Mouse (Mus musculus): ENCODE measurements around the gene Lzts3. TPM values are rescaled to one million over a fixed set of nuclear protein-coding genes. Genes with fewer than 3 reads are reported as not detected.
"Not testable (repeated sequence)": the region's sequence is repeated elsewhere in the genome, so short reads cannot be mapped to it uniquely, and the experiment has no call there.

Gene Lzts3
- polyA plus RNA-seq (2012; rRNA removed), result 5.9 and 6.2 TPM in 2 replicates

- DNase-seq (ENCODE audit: low spot score), result peak; percentile 88
Measured at GRCm38 (mm10) chr2:130642684-130643369, at the start of gene Lzts3. Lzts3 (minus strand) TSS chr2:130642803.

- DNase-seq (ENCODE audit: low spot score), result no peak
Measured at GRCm38 (mm10) chr2:130689011-130689410, 46.4 kb upstream of the Lzts3 start.

- no peak for DNase-seq (ENCODE audit: low spot score)
Measured at GRCm38 (mm10) chr2:130685426-130685825, 42.8 kb upstream of the Lzts3 start.

- no peak for DNase-seq (ENCODE audit: low spot score)
Measured at GRCm38 (mm10) chr2:130681531-130681930, 38.9 kb upstream of the Lzts3 start.

GRCm38 (mm10) chr2:130679899-130680298, 37.3 kb upstream of the Lzts3 start:
- no peak for DNase-seq (ENCODE audit: low spot score)

GRCm38 (mm10) chr2:130679154-130679553, 36.6 kb upstream of the Lzts3 start:
- no peak for DNase-seq (ENCODE audit: low spot score)

GRCm38 (mm10) chr2:130677211-130677610, 34.6 kb upstream of the Lzts3 start:
- DNase-seq (ENCODE audit: low spot score), result no peak

- DNase-seq (ENCODE audit: low spot score), result peak; percentile 67
Measured at GRCm38 (mm10) chr2:130667559-130667958, 25.0 kb upstream of the Lzts3 start, which contains the start of gene Itpa. Itpa (plus strand) TSS chr2:130667610.

GRCm38 (mm10) chr2:130664102-130664701, 21.6 kb upstream of the Lzts3 start, which contains the start of gene Ddrgk1:
Ddrgk1 (minus strand) TSS chr2:130664659.
- DNase-seq (ENCODE audit: low spot score), result peak; percentile 89

- no peak for DNase-seq (ENCODE audit: low spot score)
Measured at GRCm38 (mm10) chr2:130663342-130663741, 20.7 kb upstream of the Lzts3 start.

GRCm38 (mm10) chr2:130658530-130658929, 15.9 kb upstream of the Lzts3 start:
- no peak for DNase-seq (ENCODE audit: low spot score)

- no peak for DNase-seq (ENCODE audit: low spot score)
Measured at GRCm38 (mm10) chr2:130657541-130657940, 14.9 kb upstream of the Lzts3 start.

- DNase-seq (ENCODE audit: low spot score), result no peak
Measured at GRCm38 (mm10) chr2:130656536-130656935, 13.9 kb upstream of the Lzts3 start.

- DNase-seq (ENCODE audit: low spot score), result no peak
Measured at GRCm38 (mm10) chr2:130655660-130656339, 13.2 kb upstream of the Lzts3 start.

GRCm38 (mm10) chr2:130653760-130654159, 11.2 kb upstream of the Lzts3 start:
- no peak for DNase-seq (ENCODE audit: low spot score)

GRCm38 (mm10) chr2:130653303-130653702, 10.7 kb upstream of the Lzts3 start:
- no peak for DNase-seq (ENCODE audit: low spot score)

- not testable (repeated sequence) for DNase-seq (ENCODE audit: low spot score)
Measured at GRCm38 (mm10) chr2:130649028-130649427, 6.4 kb upstream of the Lzts3 start.

- DNase-seq (ENCODE audit: low spot score), result no peak
Measured at GRCm38 (mm10) chr2:130645198-130645597, 2.6 kb upstream of the Lzts3 start.

GRCm38 (mm10) chr2:130642197-130642660, 374 bp downstream of the Lzts3 start:
- no peak for DNase-seq (ENCODE audit: low spot score)

- DNase-seq (ENCODE audit: low spot score), result no peak
Measured at GRCm38 (mm10) chr2:130641351-130642025, 1.1 kb downstream of the Lzts3 start.

GRCm38 (mm10) chr2:130639276-130639675, 3.3 kb downstream of the Lzts3 start:
- DNase-seq (ENCODE audit: low spot score), result no peak

- DNase-seq (ENCODE audit: low spot score), result no peak
Measured at GRCm38 (mm10) chr2:130638101-130638611, 4.4 kb downstream of the Lzts3 start.

Measured in urinary bladder, adult 2 months (tissue).